Mouse (Mus musculus): ENCODE measurements around the gene Usp22. TPM values are rescaled to one million over a fixed set of nuclear protein-coding genes. Genes with fewer than 3 reads are reported as not detected.

Gene Usp22
- total RNA-seq, 2 experiments from 2014 or later: 37.6 to 38.9 TPM

DNA sequence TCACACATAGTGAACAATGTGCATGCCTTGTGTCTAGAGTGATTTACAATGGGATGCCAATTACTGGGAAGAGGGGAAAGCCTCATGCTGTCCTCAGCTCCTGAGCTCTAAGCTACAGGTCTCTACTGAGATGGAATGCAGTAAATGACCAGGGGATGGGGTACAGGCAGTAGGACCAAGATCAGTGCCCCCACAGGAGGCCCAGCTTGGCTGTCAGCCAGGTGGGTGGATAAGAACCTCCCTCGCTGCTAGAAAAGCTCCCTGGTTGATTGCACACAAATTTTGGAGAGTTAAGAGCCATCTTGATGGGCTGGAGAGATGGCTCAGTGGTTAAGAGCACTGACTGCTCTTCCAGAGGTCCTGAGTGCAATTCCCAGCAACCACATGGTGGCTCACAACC, 63.9 kb downstream of the Usp22 start:
- no peak for DNase-seq
- intact Hi-C loops (cut with DNase I): no loop called here

DNA sequence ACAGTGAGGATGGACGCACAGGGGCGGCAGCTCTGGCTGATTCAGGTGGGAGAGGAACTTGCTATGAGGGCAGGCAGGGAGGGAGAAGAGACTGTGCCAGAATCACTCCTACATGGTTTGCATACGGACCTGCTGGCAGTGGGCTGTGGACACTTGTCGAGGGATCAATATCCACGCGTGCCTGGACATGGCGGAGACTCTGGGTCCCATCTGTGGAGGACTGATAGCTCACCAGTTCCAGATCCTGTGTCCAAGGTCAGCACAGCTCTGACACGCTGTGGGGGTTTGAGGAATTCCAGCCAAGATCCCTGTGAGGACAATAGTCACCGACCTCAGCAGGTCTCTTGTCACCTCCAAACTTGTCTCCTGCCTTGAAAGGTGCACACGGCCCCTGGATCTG, 64.7 kb downstream of the Usp22 start:
- intact Hi-C loops (cut with DNase I): no loop called here

GRCm38 (mm10) chr11:61109707-61110106, 65.1 kb downstream of the Usp22 start:
- intact Hi-C loops (cut with DNase I): loop anchor here (10.0 kb wide), 1 partner anchor 85 kb away; no protein-coding TSS in a partner anchor
- DNase-seq: no peak

More for the DNA sequence above, 64.7 kb downstream of the Usp22 start:
- no peak for DNase-seq

- DNase-seq: no peak
- intact Hi-C loops (cut with DNase I): loop anchor here (10.0 kb wide), 1 partner anchor 86 kb away; no protein-coding TSS in a partner anchor
Measured at GRCm38 (mm10) chr11:61108911-61109361, 65.9 kb downstream of the Usp22 start.

DNA sequence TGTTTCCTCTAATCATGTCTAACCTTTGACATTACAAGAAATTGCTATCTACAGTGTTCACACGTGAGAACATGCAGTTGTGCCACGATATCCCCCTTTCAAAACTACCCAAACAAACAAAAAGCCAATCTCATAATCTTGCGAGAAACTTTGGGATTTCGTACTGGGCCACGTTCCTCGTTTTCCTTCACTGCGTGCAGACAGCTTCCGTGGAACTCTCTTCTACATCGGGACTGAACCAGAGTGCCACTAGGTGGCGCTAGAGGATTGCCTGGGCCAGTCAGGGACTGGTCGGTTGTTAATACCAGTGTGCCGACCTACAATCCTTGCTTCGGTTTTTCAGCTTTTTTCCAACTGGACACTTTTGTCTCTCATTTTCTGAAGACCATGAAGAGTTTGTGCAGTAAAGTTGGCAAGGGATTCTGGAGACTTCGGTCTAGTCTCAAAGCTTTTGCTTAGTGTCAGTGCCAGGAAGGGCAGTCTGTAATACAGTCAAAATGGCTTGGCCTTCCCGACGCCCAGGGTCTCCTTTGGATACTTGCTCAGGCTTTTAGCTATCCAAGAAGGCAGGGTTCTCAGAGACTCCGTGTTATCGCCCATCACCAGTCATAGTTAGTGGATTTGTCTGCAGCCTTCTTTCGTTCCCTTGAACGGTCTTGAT, 70.5 kb downstream of the Usp22 start:
- peak; percentile 89 to 95 for DNase-seq
- intact Hi-C loops (cut with DNase I): loop anchor here (5.0 to 10.0 kb wide), 4 partner anchors 53 to 308 kb away; no protein-coding TSS in a partner anchor

GRCm38 (mm10) chr11:61102397-61103339, 72.2 kb downstream of the Usp22 start:
- DNase-seq: no peak
- intact Hi-C loops (cut with DNase I): loop anchor here (5.0 to 10.0 kb wide), 4 partner anchors 55 to 310 kb away; no protein-coding TSS in a partner anchor

Other genes starting within 250 kb of the Usp22 start
- 10 to 100 TPM; 71.2 to 77.8 TPM for gene Map2k3, start 243.0 kb downstream of the Usp22 start, total RNA-seq (2021)
- 10 to 100 TPM; 27.5 to 29.0 TPM for gene Kcnj12, start 152.5 kb downstream of the Usp22 start, total RNA-seq (2021)
- gene Tnfrsf13b, start 48.3 kb downstream of the Usp22 start, total RNA-seq (2021): 1 to 10 TPM in 1 of 2 experiments, under 1 TPM in 1; 0.91 to 1.1 TPM
- 1 to 10 TPM in 1 of 2 experiments, under 1 TPM in 1; 0.41 to 2.2 TPM for gene Aldh3a1, start 32.5 kb upstream of the Usp22 start, total RNA-seq (2021)
- 10 to 100 TPM; 37.3 to 38.4 TPM for gene Aldh3a2, start 92.4 kb upstream of the Usp22 start, total RNA-seq (2021)
- not detected for gene Slc47a2, start 167.8 kb upstream of the Usp22 start, total RNA-seq (2021)
- gene Slc47a1, start 203.3 kb upstream of the Usp22 start, total RNA-seq (2021): 10 to 100 TPM; 25.8 to 31.2 TPM